Mouse (Mus musculus): ENCODE data around the gene Slc51a.
A peak's percentile ranks its signal among the peaks of the same experiment; 100 is the strongest.

The Slc51a gene

DNA sequence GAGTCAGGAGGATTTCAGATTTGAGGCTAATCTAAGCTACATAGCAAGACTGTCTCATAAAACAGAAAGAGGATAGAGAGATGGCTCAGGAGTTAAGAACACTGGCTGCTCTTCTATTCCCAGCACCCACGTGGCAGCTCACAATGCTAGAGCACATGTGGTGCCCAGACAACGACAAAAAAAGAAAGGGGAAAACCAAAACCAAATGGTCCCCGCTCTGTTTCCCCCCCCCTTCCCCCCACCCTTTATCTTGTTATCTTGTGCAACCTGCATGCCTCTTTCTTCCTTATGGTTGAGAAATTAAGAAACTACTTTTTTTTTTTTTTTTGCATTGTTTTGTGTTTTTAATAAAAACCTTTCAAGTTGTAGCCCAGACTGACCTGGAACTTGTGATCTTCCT lies 19.2 kb downstream of the Slc51a start:
- DNase-seq (ENCODE audit: low spot score in 2 of 2) = no peak

GRCm38 (mm10) chr16:32464908-32465307 lies 22.8 kb downstream of the Slc51a start:
- no peak for DNase-seq (ENCODE audit: low spot score in 2 of 2)

GRCm38 (mm10) chr16:32463426-32463825 lies 24.3 kb downstream of the Slc51a start:
- DNase-seq (ENCODE audit: low spot score in 2 of 2) = no peak

- DNase-seq (ENCODE audit: low spot score in 2 of 2) = no peak
Observed at GRCm38 (mm10) chr16:32462950-32463349, 24.7 kb downstream of the Slc51a start.

GRCm38 (mm10) chr16:32461713-32462112 lies 26.0 kb downstream of the Slc51a start:
- no peak for DNase-seq (ENCODE audit: low spot score in 2 of 2)

DNA sequence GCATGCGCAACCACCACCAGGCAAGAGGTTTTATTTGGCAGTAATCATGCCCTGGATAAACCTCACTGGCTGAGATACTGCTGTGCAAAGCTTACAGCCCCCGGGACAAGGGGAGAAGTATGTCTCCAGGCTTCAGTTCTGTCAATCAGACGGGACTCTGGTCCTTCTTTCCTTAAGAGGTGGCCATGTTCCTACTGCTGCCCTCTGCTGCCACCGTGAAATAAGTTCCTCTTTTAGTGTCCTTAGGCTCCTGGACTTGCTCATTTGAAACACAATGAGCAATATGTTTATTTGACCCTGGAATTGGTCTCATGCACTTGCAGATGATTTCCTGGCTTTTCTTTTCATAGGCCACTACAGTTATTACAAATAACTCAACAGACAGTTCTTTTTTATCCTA lies 27.2 kb downstream of the Slc51a start:
- no peak for DNase-seq (ENCODE audit: low spot score in 2 of 2)

- DNase-seq (ENCODE audit: low spot score in 2 of 2) = peak; percentile 42 to 56
Observed at GRCm38 (mm10) chr16:32457589-32458386, 29.9 kb downstream of the Slc51a start.

- no peak for DNase-seq (ENCODE audit: low spot score in 2 of 2)
Observed at GRCm38 (mm10) chr16:32456761-32457160, 30.9 kb downstream of the Slc51a start.

GRCm38 (mm10) chr16:32456086-32456485 lies 31.6 kb downstream of the Slc51a start:
- DNase-seq (ENCODE audit: low spot score in 2 of 2) = no peak

DNA sequence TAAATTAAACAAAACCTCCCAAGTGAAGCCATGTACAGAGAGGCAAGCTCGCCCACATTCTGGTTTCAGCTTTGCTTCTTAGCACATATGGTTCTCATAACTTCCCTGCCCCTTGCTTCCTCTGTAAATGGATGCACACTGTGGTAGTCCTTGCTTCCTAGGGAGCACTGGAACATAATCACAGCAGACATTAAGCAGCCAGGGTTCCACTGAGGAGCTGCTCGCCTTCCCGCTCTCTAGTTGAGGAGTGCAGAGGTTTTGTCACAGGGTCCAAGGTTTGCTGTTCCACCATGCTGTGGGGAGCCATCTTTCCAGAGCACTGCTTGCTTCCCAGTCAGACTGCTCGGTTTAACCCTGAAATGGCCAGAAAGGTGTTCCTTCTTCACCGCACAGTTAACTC lies 33.0 kb downstream of the Slc51a start:
- DNase-seq (ENCODE audit: low spot score in 2 of 2) = no peak

DNA sequence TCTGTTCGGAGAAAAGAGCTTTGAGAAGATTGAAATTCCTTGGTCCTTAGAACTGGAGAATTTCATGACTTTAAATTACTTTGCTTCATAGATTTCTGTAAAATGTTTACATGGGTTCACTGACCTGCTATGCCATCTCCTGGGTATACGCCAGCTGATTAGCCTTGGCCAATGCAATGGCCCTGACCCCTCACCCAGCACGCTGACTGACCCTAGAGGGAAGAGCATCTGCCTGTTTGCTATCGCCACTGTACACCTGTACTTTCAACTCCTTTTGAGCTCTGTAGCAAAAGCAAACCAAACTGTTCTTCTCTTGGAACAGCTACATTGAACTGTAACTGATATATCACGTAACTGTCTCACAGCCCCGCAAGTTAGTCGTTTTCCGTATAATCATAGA lies 34.6 kb downstream of the Slc51a start:
- no peak for DNase-seq (ENCODE audit: low spot score in 2 of 2)

DNA sequence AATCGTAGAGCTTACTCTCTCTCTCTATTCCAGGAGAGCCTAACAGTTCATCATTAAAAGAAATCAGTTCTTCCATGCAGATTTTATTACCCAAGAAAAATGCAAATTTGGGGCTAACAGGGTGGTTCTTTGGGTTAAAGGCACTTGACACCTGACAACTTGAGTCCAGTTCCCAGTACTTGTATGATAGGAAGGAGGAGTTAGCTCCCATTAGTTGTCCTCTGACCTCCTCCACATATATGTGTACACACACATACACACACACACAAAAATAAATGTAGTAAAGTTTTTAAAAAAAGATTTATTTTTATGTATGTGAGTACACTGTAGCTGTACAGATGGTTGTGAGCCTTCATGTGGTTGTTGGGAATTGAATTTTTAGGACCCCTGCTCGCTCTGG lies 37.5 kb downstream of the Slc51a start:
- DNase-seq (ENCODE audit: low spot score in 2 of 2) = no peak

- no peak for DNase-seq (ENCODE audit: low spot score in 2 of 2)
Observed at GRCm38 (mm10) chr16:32449665-32450064, 38.0 kb downstream of the Slc51a start.

GRCm38 (mm10) chr16:32446563-32447138 lies 41.0 kb downstream of the Slc51a start:
- DNase-seq (ENCODE audit: low spot score in 2 of 2) = no peak

GRCm38 (mm10) chr16:32445558-32445957 lies 42.1 kb downstream of the Slc51a start:
- DNase-seq (ENCODE audit: low spot score in 2 of 2) = no peak

DNA sequence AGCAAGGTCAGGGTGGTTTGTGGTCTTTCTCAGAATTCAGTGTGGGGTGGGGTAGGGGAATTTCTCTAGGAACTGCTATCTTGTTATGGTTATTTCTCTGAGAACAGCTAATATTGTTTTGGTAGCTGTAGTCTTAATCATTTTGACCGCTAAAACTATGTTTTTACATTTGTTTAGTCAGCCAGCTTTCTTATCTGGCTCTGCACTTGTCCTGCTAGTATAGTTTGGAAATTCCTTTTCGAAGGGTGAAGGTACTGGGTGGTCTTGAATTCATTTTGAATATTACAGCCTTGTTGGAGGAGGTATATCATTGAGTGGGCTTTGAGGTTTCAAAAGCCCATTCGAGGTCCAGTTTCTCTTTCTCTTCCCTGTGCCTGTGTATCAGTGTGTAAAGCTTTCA lies 43.1 kb downstream of the Slc51a start:
- DNase-seq (ENCODE audit: low spot score in 2 of 2) = peak in 1 of 2 experiments; percentile 56

DNA sequence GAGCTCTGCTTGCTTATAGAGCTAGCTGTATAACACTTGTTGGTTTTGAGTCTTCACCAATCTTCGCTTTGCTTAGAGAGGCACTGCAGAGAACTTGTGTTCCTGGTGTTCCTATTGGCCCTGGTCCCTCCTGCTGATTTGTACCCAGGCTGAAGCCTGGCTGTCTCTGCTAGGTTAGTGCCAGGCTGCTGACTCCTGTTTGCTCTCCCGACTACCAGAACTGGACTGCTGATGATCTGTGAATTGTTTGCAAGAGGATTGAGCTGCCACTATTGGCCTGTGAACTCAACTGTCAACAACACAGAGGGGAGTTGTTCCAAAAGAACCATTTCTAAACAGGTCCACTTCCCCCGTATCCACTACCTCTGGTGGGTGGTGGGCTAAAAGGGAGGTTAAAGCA lies 46.2 kb downstream of the Slc51a start:
- no peak for DNase-seq (ENCODE audit: low spot score in 2 of 2)

- no peak for DNase-seq (ENCODE audit: low spot score in 2 of 2)
Observed at GRCm38 (mm10) chr16:32437266-32437665, 50.4 kb downstream of the Slc51a start.

GRCm38 (mm10) chr16:32436657-32437056 lies 51.0 kb downstream of the Slc51a start:
- no peak for DNase-seq (ENCODE audit: low spot score in 2 of 2)

DNA sequence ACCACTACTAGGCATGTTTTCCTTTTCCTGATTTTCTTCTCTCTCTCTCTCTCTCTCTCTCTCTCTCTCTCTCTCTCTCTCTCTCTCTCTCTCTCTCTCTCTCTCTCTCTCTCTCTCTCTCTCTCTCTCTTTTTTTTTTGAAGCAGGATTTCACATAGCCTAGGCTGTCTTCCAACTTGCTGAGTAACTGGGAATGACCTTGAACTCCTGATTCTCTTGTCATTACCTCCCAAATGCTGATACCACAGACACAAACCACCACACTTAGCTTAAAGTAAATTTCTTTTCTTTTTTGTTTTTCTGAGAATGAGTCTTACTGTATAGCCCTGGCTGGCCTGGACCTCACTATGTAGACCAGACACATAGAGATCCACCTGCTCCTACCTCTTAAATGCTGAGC lies 53.0 kb downstream of the Slc51a start:
- DNase-seq (ENCODE audit: low spot score in 2 of 2) = no peak

- DNase-seq (ENCODE audit: low spot score in 2 of 2) = peak; percentile 80 to 82
Observed at GRCm38 (mm10) chr16:32434066-32434465, 53.6 kb downstream of the Slc51a start.

DNA sequence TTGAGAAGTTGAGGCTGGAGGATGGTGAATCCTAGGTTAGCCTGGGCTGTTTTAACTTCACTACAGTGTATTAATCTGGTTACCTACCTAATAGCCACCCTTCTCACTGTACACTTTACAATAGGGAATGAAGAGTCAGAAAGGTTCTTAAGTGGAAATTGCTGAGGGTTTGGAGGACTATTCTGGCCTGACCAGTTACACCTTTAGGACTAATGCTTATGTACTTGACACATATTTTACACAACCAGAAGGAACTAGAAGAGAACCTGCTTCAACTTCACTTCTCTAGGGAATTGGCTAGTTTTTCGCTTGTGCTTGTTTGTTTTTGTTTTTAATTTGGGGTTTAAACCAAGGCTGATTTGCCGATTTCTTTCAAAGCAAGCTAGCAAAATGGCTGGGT lies 54.5 kb downstream of the Slc51a start:
- DNase-seq (ENCODE audit: low spot score in 2 of 2) = no peak

DNA sequence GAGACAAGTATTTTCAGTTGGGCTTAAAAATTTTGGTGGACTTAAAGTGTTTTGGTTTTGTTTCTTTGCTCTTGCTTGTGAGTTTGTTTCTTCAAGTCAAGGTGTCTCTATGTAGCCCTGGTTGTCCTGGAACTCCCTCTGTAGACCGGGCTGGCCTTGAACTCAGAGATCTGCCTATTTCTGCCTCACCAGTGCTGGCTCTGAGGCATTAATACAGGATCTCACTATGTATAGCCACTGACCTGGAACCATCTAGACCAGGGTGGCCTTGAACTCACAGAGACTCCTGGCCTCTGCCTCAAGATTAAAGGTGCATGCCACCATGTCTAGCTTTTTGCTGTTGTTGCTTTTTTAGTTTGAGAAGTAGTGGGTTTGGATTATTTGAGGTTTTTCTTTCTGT lies 55.8 kb downstream of the Slc51a start:
- no peak for DNase-seq (ENCODE audit: low spot score in 2 of 2)
